Mouse (Mus musculus) left cerebral cortex, postnatal 4 days (tissue): ENCODE results near the gene Atg4b. TPM values are rescaled to one million over a fixed set of nuclear protein-coding genes. Genes with fewer than 3 reads are reported as not detected.

Experiments
- total RNA-seq, 2 experiments: library from RNA; stranded (reverse); gene quantifications; 2 replicates each; pipeline ENCODE4 v1.2.3; 2021

The Atg4b gene
- total RNA-seq, 2 experiments from 2014 or later = 85.1 to 89.7 TPM

Other genes starting within 250 kb of the Atg4b start
- 1 to 10 TPM; 8.7 to 8.9 TPM for gene Farp2, start 239.4 kb upstream of the Atg4b start, total RNA-seq
- gene Stk25, start 92.8 kb upstream of the Atg4b start, total RNA-seq = 100 to 1,000 TPM; 352 to 377 TPM
- gene Bok, start 65.8 kb upstream of the Atg4b start, total RNA-seq = 10 to 100 TPM; 45.0 to 48.7 TPM
- gene Thap4, start 3.4 kb downstream of the Atg4b start, total RNA-seq = 10 to 100 TPM; 38.1 to 40.2 TPM
- gene Dtymk, start 50.4 kb downstream of the Atg4b start, total RNA-seq = 10 to 100 TPM; 80.5 to 91.2 TPM
- gene Ing5, start 52.5 kb downstream of the Atg4b start, total RNA-seq = 10 to 100 TPM in 1 of 2 experiments, 1 to 10 TPM in 1; 8.1 to 11.3 TPM
- gene D2hgdh, start 73.4 kb downstream of the Atg4b start, total RNA-seq = 10 to 100 TPM; 12.7 to 13.7 TPM
- gene Gal3st2, start 109.8 kb downstream of the Atg4b start, total RNA-seq = not detected
- gene Gal3st2b, start 166.8 kb downstream of the Atg4b start, total RNA-seq = under 1 TPM; 0.36 to 0.44 TPM
- under 1 TPM in 1 of 2 experiments, not detected in 1; 0.04 TPM for gene Gal3st2c, start 239.0 kb downstream of the Atg4b start, total RNA-seq